Mouse (Mus musculus) midbrain, embryonic 12.5 days (tissue): ENCODE data around the gene Maml2. TPM values are rescaled to one million over a fixed set of nuclear protein-coding genes. Genes with fewer than 3 reads are reported as not detected.

Experiments used
- ATAC-seq: fragments of 200-750 bp; cut with Nextera tagmentation; 2 replicates; pipeline ENCODE4 v1.8.0; 2017; ENCODE audit warnings: low read depth, moderate TSS enrichment, moderate library complexity; ENCODE audit not compliant: low FRiP score
- H3K27ac ChIP-seq: fragments of 300-500 bp; sonication (generic); replicated peaks from 2 replicates; pipeline ENCODE4 v1.5.1; 2016; ENCODE audit warnings: mild to moderate bottlenecking
- H3K27me3 ChIP-seq: fragments of 300-500 bp; sonication (generic); 2 replicates; pipeline ENCODE4 v1.6.1; 2016; ENCODE audit warnings: mild to moderate bottlenecking
- H3K36me3 ChIP-seq: fragments of 300-500 bp; sonication (generic); 2 replicates; pipeline ENCODE4 v1.6.1; 2016
- H3K4me1 ChIP-seq: fragments of 300-500 bp; sonication (generic); 2 replicates; pipeline ENCODE4 v1.6.1; 2016
- H3K4me2 ChIP-seq: fragments of 300-500 bp; sonication (generic); replicated peaks from 2 replicates; pipeline ENCODE4 v1.6.1; 2016; ENCODE audit warnings: mild to moderate bottlenecking, moderate library complexity
- H3K4me3 ChIP-seq: fragments of 300-500 bp; sonication (generic); 2 replicates; pipeline ENCODE4 v1.5.1; 2016; ENCODE audit warnings: mild to moderate bottlenecking
- H3K9ac ChIP-seq: fragments of 300-500 bp; sonication (generic); replicated peaks from 2 replicates; pipeline ENCODE4 v1.6.1; 2016; ENCODE audit warnings: mild to moderate bottlenecking, moderate library complexity
- H3K9me3 ChIP-seq: fragments of 300-500 bp; sonication (generic); 2 replicates; pipeline ENCODE4 v1.6.1; 2016; ENCODE audit warnings: mild to moderate bottlenecking
- WGBS: fragments of 180-500 bp; shearing (Covaris S2); methylation state at CpG from one replicate; pipeline ENCODE4 v1.1.7; 2016; 5-methylcytosine and 5-hydroxymethylcytosine counted together
- polyA plus RNA-seq: library from polyadenylated mRNA; unstranded; fragments of >200 nt; fragmentation: Nextera tagmentation; extraction: Ambion mirVana; gene quantifications from 2 replicates; pipeline ENCODE4 v1.2.1, GENCODE M21; 2016

The Maml2 gene
- polyA plus RNA-seq, 1 experiment from 2014 or later, result 12.5 TPM

DNA sequence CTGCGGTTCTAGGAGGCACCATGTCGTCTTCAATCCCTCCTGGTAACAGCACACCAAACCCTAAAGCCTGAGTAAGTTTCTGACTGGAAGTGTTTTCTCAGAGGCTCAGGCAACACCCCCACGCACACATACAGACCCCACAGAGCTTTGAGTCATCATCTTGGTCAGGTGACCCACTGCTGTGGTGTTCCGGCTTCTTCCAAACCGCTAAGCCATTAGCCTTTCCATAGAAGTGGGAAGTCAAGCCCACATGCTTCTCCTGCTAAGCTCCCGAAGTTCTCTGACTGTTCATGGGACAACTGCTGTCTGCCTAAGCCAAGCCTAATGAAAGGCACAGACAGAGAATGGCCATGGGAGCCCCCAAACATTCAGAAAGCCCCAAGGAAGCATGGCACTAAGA lies 1.4 kb downstream of the Maml2 start:
- peak overlapping the region; percentile 75 for H3K4me2 ChIP-seq
- no peaks in the 10 kb centered on the region for H3K36me3 ChIP-seq
- H3K27me3 ChIP-seq, result peaks cover 17% of the 10 kb centered on the region
- no peak overlapping the region for H3K27ac ChIP-seq
- no peak for ATAC-seq
- H3K9me3 ChIP-seq, result no peaks in the 10 kb centered on the region
- 82% methylated on average over 6 of the region's 6 CpGs for WGBS
- peak overlapping the region; percentile 55 for H3K4me3 ChIP-seq
- 0 out of 2 replicates have a peak overlapping the region, but pooled peaks have one; percentile 40 for H3K9ac ChIP-seq
- peaks cover 66% of the 10 kb centered on the region for H3K4me1 ChIP-seq

DNA sequence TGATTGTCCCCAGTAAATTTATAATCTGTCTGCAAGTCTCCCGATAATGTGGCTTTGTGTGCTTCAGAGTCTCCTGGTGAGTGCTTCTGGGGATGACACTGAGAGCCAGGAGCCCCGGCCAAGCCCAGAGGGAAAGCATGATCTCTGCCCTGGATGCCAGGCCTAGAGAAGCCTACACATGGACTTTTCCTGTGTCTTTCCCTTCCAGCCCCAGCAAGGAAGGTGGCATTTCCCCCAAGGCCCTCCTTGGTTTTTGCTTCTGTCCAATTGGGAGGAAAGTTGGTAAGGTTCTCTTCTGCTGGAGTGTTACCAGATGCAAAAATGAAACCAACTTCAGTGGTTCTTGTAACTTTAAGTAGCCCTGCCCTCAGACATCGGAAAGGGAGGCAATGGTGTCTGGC lies 2.3 kb downstream of the Maml2 start:
- H3K4me2 ChIP-seq, result peak overlapping the region; percentile 75
- H3K9me3 ChIP-seq, result no peaks in the 10 kb centered on the region
- peak overlapping the region; percentile 40; the same call in 1 of the 2 replicates for H3K9ac ChIP-seq
- H3K27ac ChIP-seq, result no peak overlapping the region
- H3K36me3 ChIP-seq, result no peaks in the 10 kb centered on the region
- ATAC-seq, result no peak
- peak overlapping the region; percentile 12 for H3K4me3 ChIP-seq
- 50% methylated on average over 3 of the region's 3 CpGs for WGBS
- peaks cover 71% of the 10 kb centered on the region for H3K4me1 ChIP-seq
- peaks cover 17% of the 10 kb centered on the region for H3K27me3 ChIP-seq

DNA sequence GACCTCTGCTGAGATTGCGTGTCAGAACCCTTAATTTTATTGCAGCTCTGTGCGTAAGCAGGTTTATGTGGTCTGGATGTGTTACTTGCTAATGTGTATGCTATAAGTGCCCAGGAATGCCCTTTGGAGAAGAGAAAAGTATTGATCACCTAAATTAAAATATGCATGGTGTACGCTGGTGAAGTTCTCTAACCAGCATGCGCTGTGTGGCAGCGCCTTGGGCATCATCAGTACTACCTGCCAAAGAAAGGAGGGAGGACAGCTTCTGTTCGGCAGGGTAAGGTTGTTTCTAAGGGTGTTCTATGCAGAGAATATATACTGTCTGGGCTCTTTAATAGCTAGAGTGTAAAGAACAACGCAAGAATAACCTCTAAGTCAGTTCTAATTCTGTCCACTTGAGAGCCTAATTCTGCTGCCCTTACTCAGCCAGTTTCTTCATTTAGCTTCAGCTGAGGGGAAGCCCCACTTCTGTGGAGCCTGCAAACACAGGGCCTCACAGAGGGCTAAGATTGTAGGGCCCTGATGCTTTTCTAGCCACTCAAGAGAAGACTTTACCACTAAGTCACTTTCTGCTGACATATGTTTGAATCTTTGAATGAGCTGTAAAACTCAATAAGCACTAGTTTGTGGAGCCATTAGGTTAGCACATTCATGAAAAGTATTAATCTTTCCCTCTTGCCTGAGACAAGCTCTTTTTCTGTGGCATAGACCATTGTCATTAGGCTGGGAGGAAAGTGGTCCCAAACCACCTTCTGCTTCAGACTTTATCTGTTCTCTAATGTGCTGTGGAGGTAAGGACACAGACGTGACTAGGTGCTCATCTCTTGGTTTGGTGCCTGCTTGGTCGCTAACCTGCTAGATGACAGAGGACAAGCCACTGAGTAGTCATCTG lies 3.4 kb downstream of the Maml2 start:
- Histone ChIP-seq H3K27me3 (peaks cover 17% of the 10 kb centered on the region), H3K4me3 (peak overlapping the region; percentile 12; the same call in 1 of the 2 replicates), H3K27ac (no peak overlapping the region), H3K4me2 (peak overlapping the region; percentile 75), H3K36me3 (no peaks in the 10 kb centered on the region), H3K9ac (peak overlapping the region; percentile 20; the same call in 1 of the 2 replicates), H3K9me3 (no peaks in the 10 kb centered on the region), H3K4me1 (peaks cover 70% of the 10 kb centered on the region)
- WGBS, result 62% methylated on average over 9 of the region's 9 CpGs
- ATAC-seq, result no peak

DNA sequence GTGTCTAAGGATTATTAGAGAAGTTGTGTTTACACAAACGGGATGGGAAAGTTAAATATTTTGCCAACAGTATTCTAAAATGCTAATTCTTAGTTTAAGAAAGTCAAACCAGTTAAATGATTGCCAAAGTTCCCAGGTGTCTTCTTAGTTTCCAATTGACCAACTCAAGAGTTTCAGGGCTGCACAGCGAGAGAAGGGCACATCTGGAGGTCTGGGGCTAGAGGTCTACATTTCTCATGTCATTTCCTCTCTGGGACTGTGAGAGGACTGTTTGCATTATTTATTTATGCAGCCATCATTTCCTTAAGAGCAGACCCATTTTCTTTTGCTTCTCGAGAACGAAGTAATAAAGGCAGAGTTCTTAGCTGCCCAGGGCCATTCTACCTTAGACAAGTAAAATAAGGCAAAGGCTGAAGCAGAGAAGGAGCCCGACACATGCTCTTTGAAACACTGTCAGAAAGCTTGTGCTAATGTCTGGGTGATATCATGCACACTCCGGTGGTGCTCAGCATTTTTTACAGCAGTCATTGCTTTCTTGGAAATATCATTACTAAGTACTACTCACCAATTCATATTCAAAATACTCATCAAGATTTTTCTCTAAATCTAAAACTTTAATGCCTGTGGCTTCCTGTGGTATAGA lies 4.5 kb downstream of the Maml2 start:
- peaks cover 17% of the 10 kb centered on the region for H3K27me3 ChIP-seq
- 51% methylated on average over 6 of the region's 6 CpGs for WGBS
- H3K9me3 ChIP-seq, result no peaks in the 10 kb centered on the region
- peak overlapping the region; percentile 75 for H3K4me2 ChIP-seq
- H3K36me3 ChIP-seq, result no peaks in the 10 kb centered on the region
- H3K9ac ChIP-seq, result no peak overlapping the region
- peaks cover 78% of the 10 kb centered on the region for H3K4me1 ChIP-seq
- no peak for ATAC-seq
- no peak overlapping the region for H3K4me3 ChIP-seq
- H3K27ac ChIP-seq, result no peak overlapping the region

DNA sequence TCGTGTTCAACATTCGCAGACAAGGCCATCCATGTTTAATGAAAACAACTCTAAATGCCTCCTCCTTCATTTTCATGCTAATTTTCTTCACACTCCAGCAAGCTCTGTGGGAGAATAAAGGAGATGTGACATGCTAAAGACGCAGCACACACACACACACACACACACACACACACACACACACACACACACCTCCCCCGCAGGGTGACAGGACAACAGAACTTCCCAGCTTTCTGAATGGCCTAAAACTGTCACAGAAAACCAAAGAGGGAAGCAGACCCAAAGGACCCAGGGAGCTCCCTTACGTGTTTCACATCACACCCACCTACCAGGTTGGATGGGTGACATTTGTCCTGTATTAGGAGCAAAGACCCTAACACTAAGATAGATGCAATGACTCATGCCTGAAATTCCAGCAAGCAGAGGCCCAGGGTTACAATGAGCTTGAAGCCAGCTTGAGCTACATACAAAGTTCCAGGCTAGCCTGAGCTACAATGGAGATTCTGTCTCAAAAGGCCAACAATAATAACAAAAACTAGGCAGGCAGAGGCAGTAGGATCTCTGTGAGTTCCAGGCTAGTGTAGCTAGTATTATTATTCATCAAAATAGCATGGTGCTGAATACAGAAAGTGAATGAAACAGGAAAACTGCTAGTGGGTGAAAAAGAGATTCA lies 5.5 kb downstream of the Maml2 start:
- no peaks in the 10 kb centered on the region for H3K36me3 ChIP-seq
- H3K27me3 ChIP-seq, result peaks cover 17% of the 10 kb centered on the region
- peak; percentile 69 for ATAC-seq
- H3K9me3 ChIP-seq, result no peaks in the 10 kb centered on the region
- H3K9ac ChIP-seq, result no peak overlapping the region
- H3K4me3 ChIP-seq, result no peak overlapping the region
- no peak overlapping the region for H3K4me2 ChIP-seq
- 29% methylated on average over 5 of the region's 5 CpGs for WGBS
- peaks cover 78% of the 10 kb centered on the region for H3K4me1 ChIP-seq
- peak overlapping the region; percentile 46 for H3K27ac ChIP-seq

DNA sequence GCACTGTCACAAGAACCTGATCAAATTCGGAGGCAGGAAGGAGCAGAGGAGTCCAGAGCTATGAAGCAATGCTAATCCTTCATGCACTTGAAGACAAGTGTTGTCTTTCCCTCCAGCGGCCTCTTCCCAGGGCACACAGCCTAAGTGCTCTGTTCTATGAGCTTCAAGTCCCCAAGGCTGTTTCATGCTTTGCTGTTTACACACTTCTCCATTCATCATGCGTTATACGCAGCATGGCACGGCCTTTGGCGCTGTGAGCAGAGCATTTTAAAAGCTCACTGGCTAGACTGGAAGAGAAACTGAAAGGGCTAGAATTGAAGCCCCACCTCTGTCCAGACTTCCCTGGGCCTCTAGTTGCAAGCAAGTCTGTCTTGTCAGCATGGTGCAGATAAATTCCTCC lies 6.2 kb downstream of the Maml2 start:
- 33% methylated on average over 6 of the region's 6 CpGs for WGBS
- Histone ChIP-seq H3K4me1 (peaks cover 70% of the 10 kb centered on the region), H3K36me3 (no peaks in the 10 kb centered on the region), H3K4me3 (no peak overlapping the region), H3K27me3 (peaks cover 14% of the 10 kb centered on the region), H3K9me3 (no peaks in the 10 kb centered on the region), H3K4me2 (no peak overlapping the region), H3K27ac (peak overlapping the region; percentile 22), H3K9ac (no peak overlapping the region)
- ATAC-seq, result no peak

DNA sequence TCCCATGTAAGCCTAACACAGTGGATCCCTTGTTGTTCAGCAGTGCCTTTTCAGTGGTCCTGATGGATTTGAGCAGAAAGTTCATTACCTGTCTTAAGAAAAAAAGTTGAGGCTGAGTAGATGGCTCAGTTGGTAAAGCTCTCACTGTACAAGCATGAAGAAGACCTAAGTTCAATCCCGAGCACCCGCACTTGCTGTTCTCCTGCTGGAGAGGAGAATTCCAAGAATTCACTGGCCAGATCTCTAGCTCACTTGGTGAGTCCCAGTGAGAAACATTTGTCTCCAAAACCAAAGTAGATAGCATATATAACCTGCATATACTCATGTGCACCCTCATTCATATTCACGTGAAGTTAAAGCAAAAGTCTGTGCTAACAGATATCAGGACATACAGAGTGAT lies 8.7 kb downstream of the Maml2 start:
- no peaks in the 10 kb centered on the region for H3K27me3 ChIP-seq
- H3K27ac ChIP-seq, result no peak overlapping the region
- H3K9me3 ChIP-seq, result no peaks in the 10 kb centered on the region
- WGBS, result 95% methylated on average over 3 of the region's 3 CpGs
- peaks cover 59% of the 10 kb centered on the region for H3K4me1 ChIP-seq
- H3K36me3 ChIP-seq, result no peaks in the 10 kb centered on the region
- ATAC-seq, result no peak
- H3K9ac ChIP-seq, result no peak overlapping the region; the same call in 1 of the 2 replicates
- H3K4me3 ChIP-seq, result no peak overlapping the region
- H3K4me2 ChIP-seq, result no peak overlapping the region

DNA sequence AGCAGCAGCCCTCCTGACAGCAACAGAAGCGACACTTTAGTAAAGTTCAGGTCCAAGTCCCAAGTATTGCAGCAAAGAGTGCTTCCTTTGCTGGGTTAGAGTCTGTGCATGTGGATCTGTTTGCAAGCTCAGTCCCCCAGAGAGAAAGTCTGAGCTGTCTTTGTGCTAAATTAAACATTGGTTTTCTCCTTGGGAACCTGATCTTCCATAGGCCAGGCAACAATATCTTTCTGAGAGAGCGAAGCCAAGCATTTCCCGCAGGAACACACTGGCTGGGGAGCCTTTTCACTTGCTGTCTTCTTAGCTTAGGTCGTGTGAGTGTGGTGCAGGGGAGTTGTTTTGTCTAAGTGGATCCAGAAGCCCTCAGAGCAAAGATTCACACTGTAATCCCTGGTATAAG lies 9.5 kb downstream of the Maml2 start:
- H3K36me3 ChIP-seq, result no peaks in the 10 kb centered on the region
- ATAC-seq, result no peak
- no peaks in the 10 kb centered on the region for H3K27me3 ChIP-seq
- H3K9ac ChIP-seq, result no peak overlapping the region
- peak overlapping the region; percentile 40; the same call in 1 of the 2 replicates for H3K27ac ChIP-seq
- peaks cover 52% of the 10 kb centered on the region for H3K4me1 ChIP-seq
- H3K4me2 ChIP-seq, result no peak overlapping the region
- no peak overlapping the region for H3K4me3 ChIP-seq
- 34% methylated on average over 4 of the region's 4 CpGs for WGBS
- no peaks in the 10 kb centered on the region for H3K9me3 ChIP-seq

DNA sequence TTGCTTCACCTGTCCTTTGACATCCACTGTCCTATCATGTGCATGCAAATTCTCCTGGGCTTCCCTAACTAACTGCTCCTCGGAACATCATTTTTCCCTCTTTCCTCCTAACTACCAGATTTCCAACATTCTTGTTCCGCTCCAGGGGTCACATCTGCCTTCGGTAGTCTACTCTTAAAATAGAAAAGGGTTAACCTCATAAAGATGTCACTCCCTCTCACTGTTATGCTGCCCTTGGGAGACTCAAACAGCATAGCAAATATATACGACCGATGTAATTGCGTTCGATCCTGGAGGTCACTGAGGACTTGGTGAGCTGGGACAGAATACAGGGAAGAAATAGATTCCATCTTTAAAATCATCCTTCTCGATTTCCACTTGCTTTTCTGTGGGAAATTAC lies 11.0 kb downstream of the Maml2 start:
- Histone ChIP-seq H3K4me2 (no peak overlapping the region), H3K9ac (no peak overlapping the region), H3K27me3 (no peaks in the 10 kb centered on the region), H3K36me3 (no peaks in the 10 kb centered on the region), H3K9me3 (no peaks in the 10 kb centered on the region), H3K4me1 (peaks cover 38% of the 10 kb centered on the region), H3K4me3 (no peak overlapping the region), H3K27ac (no peak overlapping the region)
- ATAC-seq, result no peak
- WGBS, result 69% methylated on average over 8 of the region's 8 CpGs

DNA sequence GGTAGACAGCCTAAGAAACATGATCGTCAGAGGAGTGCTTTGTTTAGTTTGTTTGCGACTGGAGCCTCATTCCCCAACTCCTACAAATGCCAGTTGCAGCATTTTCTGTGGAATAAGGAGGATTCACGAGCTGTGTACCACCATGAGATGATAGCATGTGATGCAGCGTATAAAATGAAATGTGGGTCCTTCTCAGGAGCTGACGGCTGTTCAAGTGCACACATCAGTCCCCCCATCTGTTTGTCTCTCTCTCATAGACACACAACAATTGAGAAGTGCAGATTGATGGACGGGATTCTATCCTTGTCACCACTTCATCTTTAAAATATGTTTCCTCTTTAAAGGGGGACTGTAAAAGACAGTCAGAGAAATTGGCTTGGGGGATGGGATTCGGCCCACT lies 12.1 kb downstream of the Maml2 start:
- Histone ChIP-seq H3K9me3 (no peaks in the 10 kb centered on the region), H3K36me3 (no peaks in the 10 kb centered on the region), H3K4me2 (no peak overlapping the region; the same call in 1 of the 2 replicates), H3K27me3 (no peaks in the 10 kb centered on the region), H3K9ac (no peak overlapping the region), H3K27ac (peak overlapping the region; percentile 69), H3K4me3 (no peak overlapping the region), H3K4me1 (peaks cover 28% of the 10 kb centered on the region)
- 67% methylated on average over 7 of the region's 7 CpGs for WGBS
- ATAC-seq, result no peak

DNA sequence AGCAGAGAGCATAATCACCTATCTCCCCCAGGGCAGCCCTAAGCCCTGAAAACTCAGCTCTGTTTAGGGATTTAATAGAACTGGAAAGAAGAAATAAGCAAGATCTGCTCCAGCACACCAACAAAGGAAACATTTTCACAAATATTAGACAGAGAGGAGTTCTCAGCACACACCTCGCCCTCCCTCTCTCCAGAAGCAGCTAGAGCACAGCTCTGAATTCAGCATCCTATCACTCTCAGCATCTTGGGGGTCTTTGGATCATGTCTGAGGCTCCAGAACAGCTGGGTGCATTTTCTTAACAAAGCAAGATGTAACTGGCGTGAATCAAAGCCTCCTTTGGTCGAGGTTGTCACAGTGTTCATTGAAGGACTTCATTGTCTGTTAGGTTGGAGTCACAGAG lies 12.5 kb downstream of the Maml2 start:
- Histone ChIP-seq H3K27me3 (no peaks in the 10 kb centered on the region), H3K4me3 (no peak overlapping the region), H3K36me3 (no peaks in the 10 kb centered on the region), H3K9me3 (no peaks in the 10 kb centered on the region), H3K27ac (peak overlapping the region; percentile 69), H3K4me1 (peaks cover 28% of the 10 kb centered on the region), H3K9ac (no peak overlapping the region), H3K4me2 (no peak overlapping the region; the same call in 1 of the 2 replicates)
- ATAC-seq, result no peak
- WGBS, result 25% methylated on average over 3 of the region's 3 CpGs

DNA sequence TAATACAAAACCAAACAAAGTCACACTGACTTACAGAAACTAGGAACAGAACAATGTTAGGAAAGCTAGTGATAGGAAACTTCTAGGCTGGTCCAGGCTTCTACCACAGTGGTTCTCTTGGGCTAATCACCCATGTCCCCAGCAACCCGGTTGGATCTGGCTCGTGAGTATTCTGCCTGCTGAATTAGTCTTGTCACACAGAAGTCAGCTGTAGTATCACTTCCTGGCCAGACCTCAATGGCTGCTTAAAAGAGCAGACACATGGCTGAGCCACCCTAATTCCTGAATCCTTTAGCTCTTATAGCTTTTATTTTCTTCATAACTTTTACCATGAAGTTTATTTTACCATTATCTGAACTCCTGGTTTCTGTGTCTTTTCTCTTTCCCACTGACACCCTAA lies 13.3 kb downstream of the Maml2 start:
- Histone ChIP-seq H3K36me3 (no peaks in the 10 kb centered on the region), H3K9ac (no peak overlapping the region), H3K4me2 (no peak overlapping the region), H3K27ac (no peak overlapping the region), H3K27me3 (no peaks in the 10 kb centered on the region), H3K4me1 (peaks cover 31% of the 10 kb centered on the region), H3K4me3 (no peak overlapping the region), H3K9me3 (no peaks in the 10 kb centered on the region)
- ATAC-seq, result no peak
- 58% methylated on average over 2 of the region's 2 CpGs for WGBS
